Mouse (Mus musculus): Measurements from ENCODE around the gene 4930486L24Rik.

GRCm38 (mm10) chr13:60826052-60826451 is 38.2 kb downstream of the 4930486L24Rik start:
- no peak for TF ChIP-seq ZC3H11A (IDR thresholded peaks at IDR 0.05; ENCODE audit: borderline replicate concordance, low read depth, low read length)
- TF ChIP-seq HCFC1 (IDR thresholded peaks at IDR 0.05; ENCODE audit: borderline replicate concordance, insufficient read depth, low read length), result no peak
- no peak for TF ChIP-seq CHD2 (IDR thresholded peaks at IDR 0.05; ENCODE audit: low read depth, low read length)
- TF ChIP-seq MAFK (IDR thresholded peaks at IDR 0.05; ENCODE audit: insufficient read depth, low read depth, low read length), result no peak

All from ES-E14 (cell line).